8 mouse cellular contexts compared by ENCODE assay signal in the genomic region with DNA sequence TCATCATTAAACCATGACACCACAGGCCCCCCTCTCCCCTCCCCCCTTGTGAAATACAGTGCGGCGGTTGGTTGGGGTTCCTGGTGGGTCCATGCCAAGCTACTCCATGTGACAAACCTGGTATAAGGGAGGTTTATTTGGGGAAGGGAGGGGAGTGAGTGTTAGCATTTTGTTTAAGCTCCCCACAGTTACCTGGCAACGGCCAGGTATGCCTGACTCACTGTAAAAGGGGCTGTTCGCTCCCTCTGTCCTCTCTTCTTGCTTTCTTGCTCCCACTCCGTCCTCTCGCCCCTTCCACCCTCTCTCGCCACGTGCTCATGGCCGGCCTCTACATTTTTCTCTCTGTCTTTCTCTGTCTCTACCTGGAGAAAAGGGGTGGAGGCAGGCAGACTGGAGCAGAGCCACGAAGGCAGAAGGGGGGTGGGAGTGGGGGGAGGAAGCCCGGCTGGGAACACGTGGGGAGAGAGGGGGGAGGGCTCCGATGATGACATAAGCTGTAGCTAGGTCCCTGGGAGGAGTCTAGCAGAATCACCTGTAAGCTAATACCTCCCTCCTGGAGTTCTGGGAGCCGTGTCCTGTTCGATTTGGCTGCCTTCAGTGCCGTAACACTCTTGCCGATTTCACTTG.
A peak's percentile ranks its signal among the peaks of the same experiment; 100 is the strongest.
DNase-seq lines count a peak whose midpoint lies in the region; ATAC-seq lines count a peak whose summit lies in the region.

No protein-coding gene starts in this region.

- ATAC-seq in embryonic facial prominence, embryonic 14.5 days (ENCODE audit: low read depth), result peak; percentile 66
- ATAC-seq in kidney, embryonic 14.5 days (ENCODE audit: low FRiP score, low TSS enrichment), result peak; percentile 59; the same call in 1 of the 2 replicates

- DNase-seq in ZHBTc4 (ENCODE audit: low read depth, low spot score), result peak; percentile 36
- DNase-seq in embryonic facial prominence, embryonic 14.5 days (ENCODE audit: low spot score), result peak; percentile 53
- peak; percentile 39 for DNase-seq in lung, postnatal 25 days (ENCODE audit: low spot score)
- no peak for DNase-seq in right cerebral cortex, postnatal 14 days
- no peak for DNase-seq in thymus, postnatal 10 days (ENCODE audit: low spot score in 2 of 2)
- no peak for DNase-seq in cerebellum, postnatal 25 days
- no peak for DNase-seq in cerebellum, adult 9-10 months

- no peaks in the 10 kb centered on the region for H3K27me3 ChIP-seq in embryonic facial prominence, embryonic 14.5 days (replicated peaks; ENCODE audit: control insufficient read depth, insufficient read depth, low read length)
- no peaks in the 10 kb centered on the region; the same call in 1 of the 2 replicates for H3K27me3 ChIP-seq in kidney, embryonic 14.5 days (ENCODE audit: control insufficient read depth, insufficient read depth, low read length)

- no peaks in the 10 kb centered on the region for H3K36me3 ChIP-seq in embryonic facial prominence, embryonic 14.5 days (ENCODE audit: control insufficient read depth, insufficient read depth, low read length)
- no peaks in the 10 kb centered on the region for H3K36me3 ChIP-seq in kidney, embryonic 14.5 days (ENCODE audit: control insufficient read depth, insufficient read depth, low read length)

- H3K4me2 ChIP-seq in embryonic facial prominence, embryonic 14.5 days (ENCODE audit: low read depth, low read length), result peak overlapping the region; percentile 47
- H3K4me2 ChIP-seq in kidney, embryonic 14.5 days (replicated peaks; ENCODE audit: low read depth, low read length), result peak overlapping the region; percentile 38

- peak overlapping the region; percentile 37; the same call in 1 of the 2 replicates for H3K9ac ChIP-seq in embryonic facial prominence, embryonic 14.5 days (ENCODE audit: low read depth, low read length)
- H3K9ac ChIP-seq in kidney, embryonic 14.5 days (ENCODE audit: low read depth, low read length), result no peak overlapping the region

- peak overlapping the region; percentile 10; the same call in 1 of the 2 replicates for H3K4me3 ChIP-seq in embryonic facial prominence, embryonic 14.5 days (ENCODE audit: low read depth, low read length)
- H3K4me3 ChIP-seq in kidney, embryonic 14.5 days (ENCODE audit: low read length), result peak overlapping the region; percentile 25

- whole genome bisulfite sequencing in embryonic facial prominence, embryonic 14.5 days, result 21% methylated on average over 14 of the region's 17 CpGs
- WGBS in kidney, embryonic 14.5 days, result 19% methylated on average over 17 of the region's 17 CpGs

- H3K27ac ChIP-seq in embryonic facial prominence, embryonic 14.5 days (replicated peaks; ENCODE audit: low read depth, low read length), result no peak overlapping the region; the same call in 1 of the 2 replicates
- H3K27ac ChIP-seq in kidney, embryonic 14.5 days (ENCODE audit: low read depth, low read length), result no peak overlapping the region

- no peaks in the 10 kb centered on the region for H3K9me3 ChIP-seq in embryonic facial prominence, embryonic 14.5 days (ENCODE audit: control insufficient read depth, low read length)
- no peaks in the 10 kb centered on the region for H3K9me3 ChIP-seq in kidney, embryonic 14.5 days (ENCODE audit: control insufficient read depth, low read length)

- no peaks in the 10 kb centered on the region for H3K4me1 ChIP-seq in embryonic facial prominence, embryonic 14.5 days (ENCODE audit: control insufficient read depth, insufficient read depth, low read length)
- H3K4me1 ChIP-seq in kidney, embryonic 14.5 days (ENCODE audit: control insufficient read depth, insufficient read depth, low read length), result 0 out of 2 replicates have a peak, but pooled peaks cover 5% of the 10 kb centered on the region

Comparison
In these comparisons a context has a peak if more than half of its experiments do, and no peak if none do; other contexts are left out.
1. DNase-seq: peak in ZHBTc4 (single experiment), embryonic facial prominence, embryonic 14.5 days (single experiment) and lung, postnatal 25 days (single experiment); none in right cerebral cortex, postnatal 14 days (single experiment), thymus, postnatal 10 days (0 of 2), cerebellum, postnatal 25 days (0 of 2) and cerebellum, adult 9-10 months (single experiment).